Mouse (Mus musculus) stomach, embryonic 16.5 days (tissue): Measurements from ENCODE around the gene Nup133. TPM values are rescaled to one million over a fixed set of nuclear protein-coding genes. Genes with fewer than 3 reads are reported as not detected.

Experiments
- ATAC-seq: fragments of 200-750 bp; cut with Nextera tagmentation; 2 replicates; pipeline ENCODE4 v1.8.0; 2017; ENCODE audit warnings: moderate number of reproducible peaks, moderate TSS enrichment; ENCODE audit not compliant: insufficient read depth, low FRiP score
- H3K27ac ChIP-seq: fragments of 300-500 bp; sonication (generic); 2 replicates; pipeline ENCODE4 v1.5.1; 2014; ENCODE audit warnings: low read length
- H3K27me3 ChIP-seq: fragments of 300-500 bp; sonication (generic); 2 replicates; pipeline ENCODE4 v1.6.1; 2014; ENCODE audit warnings: low read length, control low read depth, mixed read lengths; ENCODE audit not compliant: control insufficient read depth, insufficient read depth
- H3K36me3 ChIP-seq: fragments of 300-500 bp; sonication (generic); 2 replicates; pipeline ENCODE4 v1.6.1; 2014; ENCODE audit warnings: low read length; ENCODE audit not compliant: control insufficient read depth, insufficient read depth
- H3K4me1 ChIP-seq: fragments of 300-500 bp; sonication (generic); 2 replicates; pipeline ENCODE4 v1.6.1; 2014; ENCODE audit warnings: low read length, control low read depth, mixed read lengths; ENCODE audit not compliant: control insufficient read depth, insufficient read depth
- H3K4me2 ChIP-seq: fragments of 300-500 bp; sonication (generic); 2 replicates; pipeline ENCODE4 v1.6.1; 2014; ENCODE audit warnings: low read depth, low read length, mixed read lengths
- H3K4me3 ChIP-seq: fragments of 300-500 bp; sonication (generic); replicated peaks from 2 replicates; pipeline ENCODE4 v1.5.1; 2014; ENCODE audit warnings: mild to moderate bottlenecking, low read length
- H3K9ac ChIP-seq: fragments of 300-500 bp; sonication (generic); 2 replicates; pipeline ENCODE4 v1.6.1; 2014; ENCODE audit warnings: low read length
- H3K9me3 ChIP-seq: fragments of 300-500 bp; sonication (generic); replicated peaks from 2 replicates; pipeline ENCODE4 v1.6.1; 2016; ENCODE audit warnings: low read length, control low read depth; ENCODE audit not compliant: control insufficient read depth
- WGBS: fragments of 180-500 bp; shearing (Covaris S2); extraction: QIAGEN DNeasy Blood & Tissue Kit; methylation state at CpG from one replicate; pipeline ENCODE4 v1.1.7; 2014; 5-methylcytosine and 5-hydroxymethylcytosine counted together
- polyA plus RNA-seq: library from polyadenylated mRNA; unstranded; fragments of >200 nt; fragmentation: Nextera tagmentation; extraction: Ambion mirVana; gene quantifications from 2 replicates; pipeline ENCODE4 v1.2.1, GENCODE M21; 2015

Gene Nup133
- polyA plus RNA-seq, 1 experiment from 2014 or later = 28.3 TPM

DNA sequence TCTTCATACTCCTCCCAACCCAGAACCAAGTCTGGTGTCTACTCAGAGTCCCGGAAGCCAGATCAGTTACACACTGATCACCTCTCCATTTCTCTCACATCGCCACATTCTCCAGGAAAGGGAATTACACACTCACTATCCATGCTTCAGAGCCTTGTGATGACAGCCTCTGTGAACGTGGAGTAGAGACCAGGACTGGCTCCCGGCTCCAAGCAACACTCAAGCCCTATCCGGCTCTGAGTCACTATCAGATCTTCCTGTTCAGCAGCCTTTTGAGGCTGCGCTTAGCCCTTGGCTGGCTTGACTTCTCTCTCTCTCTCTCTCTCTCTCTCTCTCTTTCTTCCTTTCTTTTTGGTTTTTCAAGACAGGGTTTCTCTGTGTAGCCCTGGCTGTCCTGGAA, 75.7 kb downstream of the Nup133 start:
- WGBS = 76% methylated on average over 6 of the region's 6 CpGs
- no peaks in the 10 kb centered on the region for H3K4me1 ChIP-seq
- H3K9me3 ChIP-seq = no peaks in the 10 kb centered on the region
- H3K27me3 ChIP-seq = no peaks in the 10 kb centered on the region
- ATAC-seq = no peak
- no peak overlapping the region for H3K27ac ChIP-seq
- H3K4me3 ChIP-seq = no peak overlapping the region
- H3K9ac ChIP-seq = no peak overlapping the region
- H3K36me3 ChIP-seq = no peaks in the 10 kb centered on the region
- H3K4me2 ChIP-seq = no peak overlapping the region

DNA sequence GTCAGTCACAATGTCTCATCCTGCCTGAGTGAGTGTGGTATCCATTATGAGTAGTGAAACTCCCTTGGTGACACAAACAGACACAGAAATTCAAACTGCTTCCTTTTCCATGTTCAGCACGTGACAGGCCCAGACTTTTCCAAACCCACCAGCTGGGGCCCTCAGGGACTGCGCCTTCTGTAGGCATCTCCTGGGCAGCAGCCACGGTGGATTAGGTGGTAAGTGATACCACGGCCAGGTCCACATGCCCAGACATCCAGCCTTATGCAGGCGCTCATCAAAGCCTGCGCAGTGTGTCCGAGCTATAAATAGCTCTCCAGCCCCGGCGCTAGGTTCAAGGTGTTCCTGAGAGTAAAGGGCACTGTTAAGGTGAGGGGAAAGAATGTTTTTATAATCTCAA, 77.0 kb downstream of the Nup133 start:
- Histone ChIP-seq H3K4me2 (no peak overlapping the region), H3K27ac (no peak overlapping the region), H3K9ac (no peak overlapping the region), H3K36me3 (no peaks in the 10 kb centered on the region), H3K27me3 (no peaks in the 10 kb centered on the region), H3K4me3 (no peak overlapping the region), H3K4me1 (no peaks in the 10 kb centered on the region), H3K9me3 (no peaks in the 10 kb centered on the region)
- whole genome bisulfite sequencing = 76% methylated on average over 9 of the region's 9 CpGs
- no peak for ATAC-seq

DNA sequence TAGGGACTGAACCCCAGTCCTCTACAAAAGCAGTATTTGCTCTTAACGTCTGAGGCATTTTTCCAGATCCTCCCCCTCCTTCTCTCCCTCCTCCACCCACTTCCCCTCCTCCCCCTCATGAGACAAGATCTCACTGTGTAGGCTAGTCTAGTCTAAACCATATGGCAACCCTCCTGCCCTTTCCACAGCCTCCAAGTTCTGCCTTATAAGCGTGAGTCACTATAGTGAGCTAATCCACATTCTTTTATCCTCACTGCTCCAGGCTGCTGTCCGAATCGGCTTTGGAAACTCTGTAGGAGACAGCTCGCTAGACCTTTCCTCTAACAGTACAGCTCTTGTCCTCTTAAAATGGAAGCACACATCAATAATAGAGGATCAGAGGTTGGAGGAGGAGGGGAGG, 82.1 kb downstream of the Nup133 start:
- 32% methylated on average over 5 of the region's 5 CpGs for WGBS
- Histone ChIP-seq H3K27me3 (no peaks in the 10 kb centered on the region), H3K4me3 (no peak overlapping the region), H3K27ac (no peak overlapping the region), H3K36me3 (no peaks in the 10 kb centered on the region), H3K9me3 (no peaks in the 10 kb centered on the region), H3K4me2 (no peak overlapping the region), H3K4me1 (no peaks in the 10 kb centered on the region), H3K9ac (no peak overlapping the region)
- no peak for ATAC-seq

DNA sequence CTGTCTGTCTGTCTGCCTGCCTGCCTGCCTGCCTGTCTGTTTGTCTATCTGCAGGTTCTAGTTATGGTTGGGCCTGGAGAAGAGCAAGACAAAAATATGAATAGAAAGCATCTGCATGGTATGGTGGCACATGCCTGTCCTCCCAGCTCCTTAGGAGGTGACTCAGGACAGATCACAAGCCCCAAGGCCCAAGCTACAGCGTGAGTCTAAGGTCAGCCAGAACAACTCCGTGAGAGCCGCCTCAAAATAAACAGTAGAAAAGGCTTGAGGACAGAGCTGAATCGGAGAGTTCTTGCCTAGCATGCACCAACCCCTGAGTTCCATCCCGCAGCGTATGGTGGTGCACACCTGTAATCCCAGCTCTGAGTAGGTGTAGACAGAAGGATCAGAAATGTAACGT, 83.3 kb downstream of the Nup133 start:
- no peak overlapping the region for H3K4me2 ChIP-seq
- no peak for ATAC-seq
- no peaks in the 10 kb centered on the region for H3K27me3 ChIP-seq
- H3K4me3 ChIP-seq = no peak overlapping the region
- WGBS = 59% methylated on average over 7 of the region's 7 CpGs
- no peak overlapping the region for H3K27ac ChIP-seq
- H3K9ac ChIP-seq = no peak overlapping the region
- no peaks in the 10 kb centered on the region for H3K9me3 ChIP-seq
- H3K36me3 ChIP-seq = no peaks in the 10 kb centered on the region
- H3K4me1 ChIP-seq = no peaks in the 10 kb centered on the region

DNA sequence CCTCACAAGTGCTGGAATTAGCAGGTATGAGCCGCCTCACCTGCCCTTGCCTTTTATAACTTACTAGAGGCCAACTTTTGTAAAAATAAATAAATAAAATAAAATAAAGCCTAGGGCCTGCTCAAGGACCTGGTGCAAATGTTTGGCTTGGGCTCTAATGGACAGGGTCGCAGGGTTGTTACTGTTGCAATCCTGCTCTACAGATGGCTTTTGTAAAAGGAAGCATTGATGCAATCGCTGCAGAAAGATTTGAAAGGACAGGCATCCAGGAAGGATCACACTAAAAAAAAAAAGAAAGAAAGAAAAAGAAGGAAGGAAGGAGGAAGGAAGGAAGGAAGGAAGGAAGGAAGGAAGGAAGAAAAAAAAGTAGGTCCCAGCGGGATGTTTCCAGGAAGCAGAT, 88.7 kb downstream of the Nup133 start:
- Histone ChIP-seq H3K4me1 (peaks cover 6% of the 10 kb centered on the region; the same call in 1 of the 2 replicates), H3K27me3 (no peaks in the 10 kb centered on the region), H3K9me3 (no peaks in the 10 kb centered on the region), H3K4me3 (no peak overlapping the region), H3K4me2 (peak overlapping the region; percentile 96), H3K9ac (no peak overlapping the region), H3K36me3 (no peaks in the 10 kb centered on the region), H3K27ac (no peak overlapping the region)
- WGBS = 60% methylated on average over 4 of the region's 4 CpGs
- no peak for ATAC-seq

DNA sequence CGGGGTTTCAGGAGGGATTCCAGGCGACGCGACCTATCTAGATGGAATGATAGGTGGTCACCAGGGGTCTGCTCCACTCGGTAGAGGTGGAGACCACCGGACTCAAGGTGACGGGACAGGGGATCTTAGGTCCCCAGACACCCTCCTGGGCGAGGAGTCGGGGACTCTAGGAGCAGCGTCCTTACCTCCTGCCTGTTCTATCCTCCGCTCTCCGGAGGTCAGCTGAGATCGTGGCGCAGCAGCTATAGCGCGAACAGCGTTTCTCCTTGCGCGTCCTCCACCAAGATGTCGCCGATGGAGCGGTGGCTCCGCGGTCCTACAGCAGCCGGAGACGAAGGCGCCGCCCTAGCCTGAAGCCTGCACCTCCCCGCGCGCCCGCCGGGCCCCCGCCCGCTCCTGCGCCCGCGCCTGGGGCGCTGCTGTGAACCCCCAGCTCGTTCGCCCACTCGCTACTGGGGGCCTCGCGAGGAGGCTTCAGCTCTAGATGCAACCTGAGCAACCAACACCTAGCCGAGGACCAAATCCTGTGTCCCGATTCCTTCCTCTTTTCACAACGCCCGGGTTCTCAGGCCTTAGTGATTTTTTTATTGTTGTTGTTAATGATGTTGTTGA, 89.3 kb downstream of the Nup133 start, which contains the start of gene Ccsap:
Gene Ccsap, minus strand, starts transcription at position 562 of the 612 bp plus-strand sequence.
- H3K27ac ChIP-seq = peak within 1 kb of the TSS; percentile 24; the same call in 1 of the 2 replicates
- H3K36me3 ChIP-seq = no peaks in the 10 kb centered on the region
- WGBS = under 1% methylated on average over 48 of the region's 48 CpGs
- ATAC-seq = peak; percentile 63; the same call in 1 of the 2 replicates
- no peaks in the 10 kb centered on the region for H3K9me3 ChIP-seq
- peaks cover 6% of the 10 kb centered on the region; the same call in 1 of the 2 replicates for H3K4me1 ChIP-seq
- H3K27me3 ChIP-seq = no peaks in the 10 kb centered on the region
- H3K4me2 ChIP-seq = peak within 1 kb of the TSS; percentile 96
- H3K4me3 ChIP-seq = peak within 1 kb of the TSS; percentile 90
- peak within 1 kb of the TSS; percentile 81 for H3K9ac ChIP-seq

DNA sequence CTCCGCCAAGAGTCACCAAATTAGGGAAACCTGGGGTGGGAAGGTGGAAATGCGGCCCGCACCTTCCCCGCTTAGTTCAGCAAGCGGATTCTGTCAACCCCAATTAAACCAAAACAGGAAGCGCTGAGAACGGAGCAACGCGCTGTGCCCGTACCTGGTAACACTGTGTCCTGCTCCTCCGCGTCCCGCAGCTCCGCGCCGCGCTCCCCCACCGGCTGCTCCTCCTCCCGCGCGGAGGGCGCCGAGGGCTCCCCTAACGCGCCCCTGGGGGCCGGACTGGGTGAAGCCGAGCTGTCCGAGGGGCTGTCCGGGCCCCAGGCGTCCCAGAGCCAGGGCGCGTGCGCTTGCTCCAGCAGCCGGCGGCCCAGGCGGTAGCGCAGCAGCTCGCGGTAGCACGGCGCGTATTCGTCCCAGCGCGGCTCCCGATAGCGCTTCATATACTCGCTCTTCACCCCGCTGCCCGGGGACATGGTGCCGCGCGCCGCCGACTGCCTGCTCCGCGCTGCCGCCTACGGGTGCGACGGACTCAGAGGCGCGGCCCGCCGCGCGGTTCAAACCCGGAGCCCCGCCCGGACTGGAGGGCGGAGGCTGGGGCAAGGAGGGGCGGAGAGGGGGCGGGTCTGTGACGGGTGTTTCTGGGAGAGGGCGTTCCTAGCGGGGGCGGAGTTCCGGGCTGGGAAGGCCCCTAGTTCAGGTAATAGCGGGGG, 90.0 kb downstream of the Nup133 start:
- peak overlapping the region; percentile 81 for H3K9ac ChIP-seq
- under 1% methylated on average over 79 of the region's 79 CpGs for WGBS
- peak; percentile 98 for ATAC-seq

DNA sequence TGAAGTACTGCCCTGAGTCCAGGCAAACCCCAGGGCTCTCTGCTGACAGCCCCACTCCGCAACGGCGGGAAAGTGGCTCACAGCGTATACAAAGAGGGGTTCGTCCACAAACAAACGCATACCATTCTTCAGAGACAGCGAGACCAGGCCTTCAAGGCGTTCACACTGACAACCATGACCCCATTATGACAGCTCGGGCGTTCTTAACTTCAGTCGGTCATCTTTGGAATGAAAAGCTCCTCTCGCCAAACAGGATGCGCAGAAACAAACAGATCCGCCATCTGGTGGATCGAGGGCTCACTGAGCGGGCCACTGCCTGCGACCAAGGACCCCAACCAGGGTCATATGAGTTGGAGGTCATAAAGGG, 90.5 kb downstream of the Nup133 start:
- Histone ChIP-seq H3K4me2 (peak overlapping the region; percentile 96), H3K27me3 (no peaks in the 10 kb centered on the region), H3K9ac (peak overlapping the region; percentile 81), H3K4me1 (peaks cover 6% of the 10 kb centered on the region; the same call in 1 of the 2 replicates), H3K9me3 (no peaks in the 10 kb centered on the region), H3K36me3 (no peaks in the 10 kb centered on the region), H3K4me3 (peak overlapping the region; percentile 90), H3K27ac (no peak overlapping the region; the same call in 1 of the 2 replicates)
- no peak for ATAC-seq
- under 1% methylated on average over 17 of the region's 17 CpGs for WGBS

More for the DNA sequence above, 90.0 kb downstream of the Nup133 start:
- Histone ChIP-seq H3K27ac (peak overlapping the region; percentile 24; the same call in 1 of the 2 replicates), H3K9me3 (no peaks in the 10 kb centered on the region), H3K4me3 (peak overlapping the region; percentile 90), H3K27me3 (no peaks in the 10 kb centered on the region), H3K36me3 (no peaks in the 10 kb centered on the region), H3K4me1 (peaks cover 6% of the 10 kb centered on the region; the same call in 1 of the 2 replicates), H3K4me2 (peak overlapping the region; percentile 96)

DNA sequence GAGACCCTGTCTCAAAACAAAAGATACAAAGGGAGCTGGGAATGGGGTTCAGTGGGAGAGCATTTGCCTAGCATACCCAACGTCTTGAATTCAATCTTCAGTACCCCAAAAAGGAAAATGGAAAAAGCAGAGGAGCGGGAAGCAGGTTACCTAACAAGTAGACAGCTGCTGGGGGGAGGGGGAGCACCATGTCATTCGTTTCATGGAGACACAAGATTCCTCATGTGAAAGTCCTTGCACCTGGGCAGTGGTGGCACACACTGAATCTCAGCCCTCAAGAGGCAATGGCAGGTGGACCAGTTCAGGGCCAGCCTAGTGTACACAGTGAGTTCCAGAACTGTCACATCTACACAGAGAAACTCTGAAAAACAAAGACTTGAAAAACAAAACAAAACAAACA, 91.7 kb downstream of the Nup133 start:
- Histone ChIP-seq H3K4me2 (no peak overlapping the region), H3K36me3 (no peaks in the 10 kb centered on the region), H3K9ac (no peak overlapping the region), H3K4me1 (peaks cover 6% of the 10 kb centered on the region; the same call in 1 of the 2 replicates), H3K9me3 (no peaks in the 10 kb centered on the region), H3K27me3 (no peaks in the 10 kb centered on the region), H3K27ac (no peak overlapping the region), H3K4me3 (no peak overlapping the region)
- WGBS = 72% methylated on average over 3 of the region's 3 CpGs
- ATAC-seq = no peak
